Mouse (Mus musculus) liver, embryonic 16.5 days (tissue): ENCODE results near the gene Gm11733. TPM values are rescaled to one million over a fixed set of nuclear protein-coding genes. Genes with fewer than 3 reads are reported as not detected.

ENCODE experiments used
- ATAC-seq: fragments of 200-750 bp; cut with Nextera tagmentation; 2 replicates; pipeline ENCODE4 v1.8.0; 2017; ENCODE audit warnings: low read depth, mild to moderate bottlenecking, moderate number of reproducible peaks, moderate library complexity
- H3K27ac ChIP-seq: fragments of 300-500 bp; sonication (generic); 2 replicates; pipeline ENCODE4 v1.5.1; 2014; ENCODE audit warnings: mild to moderate bottlenecking, low read length
- H3K27me3 ChIP-seq: fragments of 300-500 bp; sonication (generic); 2 replicates; pipeline ENCODE4 v1.6.1; 2014; ENCODE audit warnings: low read depth, low read length, mixed read lengths; ENCODE audit not compliant: control insufficient read depth, insufficient read depth
- H3K36me3 ChIP-seq: fragments of 300-500 bp; sonication (generic); 2 replicates; pipeline ENCODE4 v1.6.1; 2014; ENCODE audit warnings: mild to moderate bottlenecking; ENCODE audit not compliant: control insufficient read depth, insufficient read depth
- H3K4me1 ChIP-seq: fragments of 300-500 bp; sonication (generic); 2 replicates; pipeline ENCODE4 v1.6.1; 2014; ENCODE audit warnings: low read depth, low read length, mixed read lengths; ENCODE audit not compliant: control insufficient read depth
- H3K4me2 ChIP-seq: fragments of 300-500 bp; sonication (generic); 2 replicates; pipeline ENCODE4 v1.6.1; 2014; ENCODE audit warnings: low read depth, low read length, mixed read lengths
- H3K4me3 ChIP-seq: fragments of 300-500 bp; sonication (generic); 2 replicates; pipeline ENCODE4 v1.5.1; 2014; ENCODE audit warnings: low read depth, mild to moderate bottlenecking, low read length
- H3K9ac ChIP-seq: fragments of 300-500 bp; sonication (generic); 2 replicates; pipeline ENCODE4 v1.6.1; 2014; ENCODE audit warnings: low read depth, low read length
- H3K9me3 ChIP-seq: fragments of 300-500 bp; sonication (generic); replicated peaks from 2 replicates; pipeline ENCODE4 v1.6.1; 2016; ENCODE audit warnings: low read length; ENCODE audit not compliant: control insufficient read depth
- WGBS: fragments of 180-500 bp; shearing (Covaris S2); extraction: QIAGEN DNeasy Blood & Tissue Kit; methylation state at CpG from one replicate; pipeline ENCODE4 v1.1.7; 2014; ENCODE audit not compliant: insufficient replicate concordance; 5-methylcytosine and 5-hydroxymethylcytosine counted together
- polyA plus RNA-seq: library from polyadenylated mRNA; unstranded; fragments of >200 nt; fragmentation: Nextera tagmentation; extraction: Ambion mirVana; gene quantifications from 2 replicates; pipeline ENCODE4 v1.2.1, GENCODE M21; 2015

Gene Gm11733
- polyA plus RNA-seq, 1 experiment from 2014 or later: not detected

GRCm38 (mm10) chr11:117482677-117483511 is 1.3 kb upstream of the Gm11733 start:
- no peak overlapping the region for H3K27ac ChIP-seq
- H3K4me3 ChIP-seq: no peak overlapping the region
- H3K36me3 ChIP-seq: no peaks in the 10 kb centered on the region
- whole genome bisulfite sequencing: 4% methylated on average over 25 of the region's 26 CpGs
- H3K4me1 ChIP-seq: no peaks in the 10 kb centered on the region
- H3K9ac ChIP-seq: no peak overlapping the region
- H3K9me3 ChIP-seq: no peaks in the 10 kb centered on the region
- peaks cover 16% of the 10 kb centered on the region for H3K27me3 ChIP-seq
- no peak for ATAC-seq
- H3K4me2 ChIP-seq: peak overlapping the region; percentile 10; the same call in 1 of the 2 replicates

GRCm38 (mm10) chr11:117491408-117492208 is 7.4 kb downstream of the Gm11733 start:
- H3K4me3 ChIP-seq: no peak overlapping the region
- no peak overlapping the region for H3K9ac ChIP-seq
- no peak for ATAC-seq
- H3K9me3 ChIP-seq: no peaks in the 10 kb centered on the region
- H3K4me1 ChIP-seq: no peaks in the 10 kb centered on the region
- no peak overlapping the region for H3K27ac ChIP-seq
- H3K27me3 ChIP-seq: no peaks in the 10 kb centered on the region
- 60% methylated on average over 17 of the region's 17 CpGs for WGBS
- H3K36me3 ChIP-seq: no peaks in the 10 kb centered on the region
- no peak overlapping the region for H3K4me2 ChIP-seq

- no peaks in the 10 kb centered on the region for H3K27me3 ChIP-seq
- no peak for ATAC-seq
- 54% methylated on average over 1 of the region's 1 CpGs for WGBS
- H3K9ac ChIP-seq: no peak overlapping the region
- no peaks in the 10 kb centered on the region for H3K36me3 ChIP-seq
- no peak overlapping the region for H3K4me3 ChIP-seq
- H3K27ac ChIP-seq: no peak overlapping the region
- no peak overlapping the region for H3K4me2 ChIP-seq
- no peaks in the 10 kb centered on the region for H3K4me1 ChIP-seq
- H3K9me3 ChIP-seq: no peaks in the 10 kb centered on the region
Measured at GRCm38 (mm10) chr11:117492209-117492505, 8.0 kb downstream of the Gm11733 start.

GRCm38 (mm10) chr11:117496812-117497211 is 12.6 kb downstream of the Gm11733 start:
- no peak overlapping the region for H3K4me2 ChIP-seq
- H3K9me3 ChIP-seq: peaks cover 2% of the 10 kb centered on the region; the same call in 1 of the 2 replicates
- no peak overlapping the region for H3K4me3 ChIP-seq
- no peak for ATAC-seq
- no peaks in the 10 kb centered on the region for H3K36me3 ChIP-seq
- no peak overlapping the region for H3K27ac ChIP-seq
- 27% methylated on average over 4 of the region's 4 CpGs for WGBS
- no peak overlapping the region for H3K9ac ChIP-seq
- H3K27me3 ChIP-seq: no peaks in the 10 kb centered on the region
- H3K4me1 ChIP-seq: no peaks in the 10 kb centered on the region

GRCm38 (mm10) chr11:117497256-117498136 is 13.3 kb downstream of the Gm11733 start:
- no peaks in the 10 kb centered on the region for H3K27me3 ChIP-seq
- WGBS: 47% methylated on average over 16 of the region's 16 CpGs
- no peak overlapping the region for H3K4me2 ChIP-seq
- no peak overlapping the region for H3K9ac ChIP-seq
- no peaks in the 10 kb centered on the region for H3K4me1 ChIP-seq
- peaks cover 2% of the 10 kb centered on the region; the same call in 1 of the 2 replicates for H3K9me3 ChIP-seq
- H3K27ac ChIP-seq: no peak overlapping the region
- no peaks in the 10 kb centered on the region for H3K36me3 ChIP-seq
- no peak for ATAC-seq
- H3K4me3 ChIP-seq: no peak overlapping the region

- no peak overlapping the region for H3K9ac ChIP-seq
- H3K27ac ChIP-seq: no peak overlapping the region
- H3K4me2 ChIP-seq: no peak overlapping the region
- H3K36me3 ChIP-seq: no peaks in the 10 kb centered on the region
- H3K9me3 ChIP-seq: peaks cover 2% of the 10 kb centered on the region; the same call in 1 of the 2 replicates
- no peaks in the 10 kb centered on the region for H3K4me1 ChIP-seq
- H3K4me3 ChIP-seq: no peak overlapping the region
- no peaks in the 10 kb centered on the region for H3K27me3 ChIP-seq
- ATAC-seq: no peak
- WGBS: 50% methylated on average over 1 of the region's 1 CpGs
Measured at GRCm38 (mm10) chr11:117498137-117498511, 14.0 kb downstream of the Gm11733 start.

- H3K27ac ChIP-seq: no peak overlapping the region
- no peak overlapping the region for H3K4me3 ChIP-seq
- no peaks in the 10 kb centered on the region for H3K27me3 ChIP-seq
- H3K9me3 ChIP-seq: no peaks in the 10 kb centered on the region
- no peak for ATAC-seq
- no peaks in the 10 kb centered on the region for H3K4me1 ChIP-seq
- no peaks in the 10 kb centered on the region for H3K36me3 ChIP-seq
- no peak overlapping the region for H3K9ac ChIP-seq
- WGBS: 68% methylated on average over 4 of the region's 4 CpGs
- no peak overlapping the region for H3K4me2 ChIP-seq
Measured at GRCm38 (mm10) chr11:117508972-117509371, 24.8 kb downstream of the Gm11733 start.

GRCm38 (mm10) chr11:117515718-117516421 is 31.7 kb downstream of the Gm11733 start:
- Histone ChIP-seq H3K4me2 (no peak overlapping the region), H3K9ac (no peak overlapping the region), H3K4me3 (no peak overlapping the region), H3K4me1 (no peaks in the 10 kb centered on the region), H3K36me3 (no peaks in the 10 kb centered on the region), H3K27me3 (no peaks in the 10 kb centered on the region), H3K27ac (no peak overlapping the region), H3K9me3 (no peaks in the 10 kb centered on the region)
- WGBS: 74% methylated on average over 10 of the region's 10 CpGs
- ATAC-seq: no peak
